Mouse (Mus musculus) kidney, adult 11 months (tissue): ENCODE results near the gene Rnpc3.
A peak's percentile ranks its signal among the peaks of the same experiment; 100 is the strongest.
"Not testable (repeated sequence)": the region's sequence is repeated elsewhere in the genome, so short reads cannot be mapped to it uniquely, and the experiment has no call there.

Source experiments
- DNase-seq: peaks from one replicate; pipeline ENCODE4 v3.0.0; 2022

The Rnpc3 gene

DNA sequence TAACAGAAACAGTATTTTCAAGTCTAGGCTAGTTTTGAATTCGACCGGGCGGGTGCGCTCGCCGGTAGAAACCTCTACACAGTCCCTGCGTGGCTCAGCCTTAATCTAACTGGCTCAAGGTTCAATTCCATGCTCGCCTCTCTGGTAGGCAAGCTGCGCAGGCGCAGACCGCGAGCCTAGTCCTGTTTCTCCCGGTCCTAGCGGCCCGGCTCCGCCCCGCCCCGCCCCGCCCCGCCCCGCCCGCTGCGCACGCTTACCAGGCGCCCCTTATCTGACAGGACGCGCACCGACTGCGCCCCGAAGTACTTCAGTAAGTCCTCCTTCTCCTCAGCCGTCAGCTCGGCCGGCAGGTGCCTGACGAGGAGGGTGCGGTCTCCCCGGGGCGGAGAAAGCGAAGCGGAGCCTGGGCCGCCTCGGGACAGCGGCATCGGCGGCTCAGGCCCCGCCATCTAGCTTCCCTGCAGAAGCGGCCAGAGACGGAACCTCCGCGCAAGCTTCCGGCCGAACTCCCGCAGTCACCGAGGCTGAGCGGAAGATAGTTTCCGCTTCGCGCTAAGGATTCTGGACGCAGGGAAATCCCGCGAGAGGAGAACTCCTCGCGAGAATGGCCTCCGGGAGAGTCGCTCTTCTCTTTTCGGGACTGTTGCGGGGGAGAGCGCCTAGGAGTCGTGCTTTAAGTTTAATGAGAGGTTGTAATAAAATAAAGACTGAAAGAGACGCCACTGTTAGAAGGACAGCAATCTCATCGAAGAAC is at the start of gene Rnpc3:
Gene Rnpc3, minus strand, starts transcription at position 544 of the 754 bp plus-strand sequence.
- DNase-seq, result peak; percentile 93

DNA sequence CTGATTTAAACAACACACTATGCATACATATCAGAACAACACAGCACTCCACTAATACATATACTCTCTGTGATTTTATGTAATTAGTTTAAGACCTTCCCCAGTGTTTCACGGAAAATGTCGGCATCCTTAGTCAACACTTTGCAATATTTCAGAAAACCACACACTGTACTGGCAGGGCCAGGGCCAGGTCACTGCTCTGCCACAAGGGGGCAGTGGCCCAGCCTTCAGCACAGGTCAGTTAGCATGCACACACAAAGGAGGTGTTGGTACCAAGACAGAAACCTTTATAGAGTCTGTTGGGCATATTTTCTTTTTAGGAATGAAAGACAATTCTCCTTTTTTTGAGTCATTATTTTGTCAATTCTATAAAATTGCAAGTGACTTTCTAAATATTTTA is 27.0 kb upstream of the Rnpc3 start:
- DNase-seq, result no peak

DNA sequence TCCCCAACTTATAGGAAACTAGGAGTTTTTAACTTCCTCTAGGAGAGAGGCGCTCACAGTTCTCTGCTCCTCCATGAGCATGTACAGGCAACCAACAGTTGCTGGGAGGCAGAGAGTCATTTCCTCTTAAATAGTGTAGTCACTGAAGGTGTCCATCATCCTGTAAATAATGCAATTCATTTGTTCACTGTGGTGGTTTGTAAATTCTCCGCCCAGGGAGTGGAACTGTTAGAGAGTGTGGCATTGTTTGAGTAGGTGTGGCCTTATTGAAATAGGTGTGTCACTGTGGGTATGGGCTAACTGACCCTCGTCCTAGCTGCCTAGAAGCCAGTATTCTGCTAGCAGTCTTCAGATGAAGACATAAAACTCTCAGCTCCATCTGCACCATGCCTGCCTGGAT is 24.4 kb upstream of the Rnpc3 start:
- DNase-seq, result no peak

DNA sequence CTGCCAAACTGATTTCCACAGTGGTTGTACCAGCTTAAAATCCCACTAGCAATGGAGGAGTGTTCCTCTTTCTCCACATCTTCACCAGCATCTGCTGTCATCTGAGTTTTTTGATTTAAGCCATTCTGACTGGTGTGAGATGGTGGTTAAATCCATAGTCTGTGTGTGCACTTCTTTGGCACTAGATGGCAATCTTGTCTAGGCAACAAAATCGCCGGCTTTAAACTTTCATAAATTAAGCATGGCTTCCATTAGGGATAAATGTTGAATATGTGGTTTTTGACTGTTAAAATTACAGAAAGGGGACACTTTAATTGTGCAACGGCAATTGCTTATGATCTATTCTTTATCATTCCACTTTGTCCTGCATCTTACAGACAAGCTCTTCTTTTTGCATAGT is 21.4 kb upstream of the Rnpc3 start:
- not testable (repeated sequence) for DNase-seq

DNA sequence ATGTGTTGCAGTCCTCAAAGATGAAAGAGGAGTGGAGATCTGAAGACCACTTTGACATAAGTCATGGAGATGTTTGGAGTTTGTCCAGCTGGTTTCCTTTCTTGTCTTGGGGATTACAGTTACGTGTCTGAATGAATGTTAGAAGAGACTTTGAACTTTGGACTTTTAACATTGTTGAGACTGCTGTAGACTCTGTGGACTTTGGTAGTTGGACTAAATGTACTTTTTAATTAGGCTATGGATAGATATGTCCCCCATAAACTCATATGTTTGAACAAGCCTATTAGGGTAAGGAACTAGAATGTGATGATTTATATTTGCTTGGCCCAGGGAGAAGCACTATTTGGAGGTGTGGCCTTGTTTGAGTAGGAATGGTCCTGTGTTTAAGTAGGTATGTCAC is 9.6 kb upstream of the Rnpc3 start:
- no peak for DNase-seq

DNA sequence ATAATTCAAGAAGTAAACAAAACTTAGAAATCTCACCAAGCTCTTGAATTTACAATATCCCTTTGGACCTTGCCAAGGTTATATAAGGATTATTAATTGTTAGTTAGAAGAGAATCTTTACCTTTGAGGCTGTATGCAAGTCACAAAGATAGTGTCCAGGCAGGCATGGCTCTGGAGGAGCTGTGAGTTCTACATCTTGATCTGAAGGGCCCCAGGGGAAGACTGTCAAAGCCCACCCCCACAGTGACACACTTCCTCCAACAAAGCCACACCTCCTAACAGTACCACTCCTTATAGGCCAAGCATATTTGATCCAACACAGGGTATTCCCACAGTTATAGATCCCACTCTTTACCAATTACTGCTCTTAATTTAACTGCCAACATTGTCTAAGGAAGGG is 4.3 kb upstream of the Rnpc3 start:
- no peak for DNase-seq

DNA sequence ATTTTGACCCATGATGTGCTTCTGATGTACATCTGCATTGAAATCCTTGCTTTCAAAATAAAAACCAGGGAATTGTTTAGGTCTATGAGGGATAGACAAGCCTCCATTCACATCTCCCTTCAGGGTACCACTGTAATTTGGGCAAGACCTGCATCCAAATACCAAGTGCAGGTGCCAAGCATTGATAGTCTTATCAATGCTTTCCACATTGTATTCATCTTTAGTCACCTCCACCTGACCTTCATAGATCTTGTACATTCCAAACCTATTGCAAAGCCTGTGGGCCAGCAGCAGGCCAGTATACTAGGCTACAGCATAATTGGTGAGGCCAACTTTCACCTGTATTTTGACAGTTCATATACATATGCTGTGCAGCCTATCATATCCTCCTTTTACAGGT is 1.7 kb upstream of the Rnpc3 start:
- no peak for DNase-seq

DNA sequence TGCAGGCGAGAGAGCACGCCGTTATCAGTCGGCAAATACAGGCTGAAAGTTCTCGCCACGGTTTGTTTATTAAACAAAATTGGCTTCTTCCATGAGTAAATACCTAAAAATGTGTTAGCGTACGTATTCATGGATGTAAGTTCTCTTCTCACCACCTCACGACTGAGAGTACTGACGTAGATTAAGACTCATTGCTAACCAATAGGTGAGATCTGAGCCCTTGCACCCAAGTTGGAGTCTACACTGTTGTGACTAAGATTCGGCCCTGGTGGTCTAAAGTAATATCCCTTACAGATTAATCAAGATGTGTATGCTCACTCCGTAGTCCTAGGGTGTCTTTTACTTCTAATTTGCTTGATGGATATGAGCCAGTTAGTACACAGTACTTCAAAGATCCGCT is 615 bp upstream of the Rnpc3 start:
- no peak for DNase-seq

DNA sequence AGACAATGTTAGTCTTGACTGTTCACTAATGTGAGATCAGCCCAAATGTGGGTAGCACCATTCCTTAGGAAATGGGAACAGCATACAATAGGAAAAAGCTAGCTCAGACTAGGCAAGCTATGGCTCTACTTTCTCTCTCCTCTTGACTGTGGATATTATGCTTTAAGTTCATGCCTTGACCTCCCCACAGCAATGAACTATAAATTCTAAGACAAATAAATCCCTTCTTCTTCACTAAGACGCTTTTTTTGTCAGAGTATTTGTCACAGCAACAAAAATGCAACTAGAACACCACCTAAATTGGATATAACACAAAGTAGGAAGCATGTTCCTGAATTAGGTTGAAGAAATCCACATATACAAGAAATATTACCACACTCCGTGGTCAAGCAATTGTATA is 23.4 kb downstream of the Rnpc3 start, which contains the start of gene Amy1:
Gene Amy1, minus strand, starts transcription at position 101 of the 400 bp plus-strand sequence.
- no peak for DNase-seq

DNA sequence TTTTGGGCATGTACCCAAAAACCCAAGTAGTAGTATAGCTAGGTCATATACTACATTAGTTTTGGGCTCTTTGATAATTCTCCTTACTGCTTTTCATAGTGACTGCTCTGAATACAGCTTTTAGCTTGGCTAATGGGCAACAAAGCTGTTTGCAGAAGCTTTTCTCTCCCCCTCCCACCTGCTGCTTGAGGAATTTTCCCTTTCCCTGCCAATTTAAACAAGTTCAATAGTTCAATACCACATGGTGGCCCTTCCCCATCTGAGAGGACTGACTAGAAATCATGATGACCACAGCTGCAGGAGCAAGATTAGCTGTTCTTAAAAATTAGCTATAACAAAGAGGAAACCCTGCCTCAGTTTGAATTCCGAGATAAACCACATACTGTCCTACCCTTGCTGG is 39.1 kb downstream of the Rnpc3 start:
- no peak for DNase-seq

DNA sequence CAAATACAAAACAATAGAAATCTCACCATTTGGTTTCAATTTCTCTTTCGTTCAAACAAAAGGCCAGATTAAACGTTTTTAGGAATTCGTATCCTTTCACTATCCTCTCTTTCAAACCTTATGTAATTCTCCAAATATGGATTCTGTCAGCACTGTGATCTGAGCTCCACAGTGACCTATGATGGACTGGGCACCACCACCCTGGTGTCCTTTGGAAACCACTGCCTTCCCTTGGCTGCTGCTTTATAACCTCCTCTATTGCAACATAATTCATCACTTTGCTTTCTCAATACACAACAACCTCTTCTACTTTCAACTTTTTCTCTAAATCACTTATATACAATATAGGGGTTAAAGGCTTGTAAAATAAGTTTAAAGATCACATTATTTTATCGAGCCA is 55.4 kb downstream of the Rnpc3 start:
- no peak for DNase-seq

DNA sequence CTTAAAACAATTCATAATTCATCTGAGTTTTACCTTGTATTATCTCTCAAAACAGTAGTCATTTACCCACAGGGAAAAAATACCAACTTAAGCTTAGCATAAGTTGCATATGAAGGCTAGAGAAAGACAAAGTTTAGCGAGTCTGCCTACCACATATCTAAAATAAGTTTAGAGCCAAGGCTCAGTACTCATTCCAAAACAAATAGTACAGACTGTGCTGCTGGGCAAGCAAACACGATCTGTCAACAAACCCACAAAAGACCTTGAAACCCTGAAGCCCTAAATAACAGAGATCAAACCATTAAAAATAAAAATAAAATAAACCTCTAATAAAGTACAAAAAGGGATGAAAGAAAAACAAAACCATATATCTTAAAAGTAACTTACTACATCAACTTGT is 55.8 kb downstream of the Rnpc3 start:
- no peak for DNase-seq

DNA sequence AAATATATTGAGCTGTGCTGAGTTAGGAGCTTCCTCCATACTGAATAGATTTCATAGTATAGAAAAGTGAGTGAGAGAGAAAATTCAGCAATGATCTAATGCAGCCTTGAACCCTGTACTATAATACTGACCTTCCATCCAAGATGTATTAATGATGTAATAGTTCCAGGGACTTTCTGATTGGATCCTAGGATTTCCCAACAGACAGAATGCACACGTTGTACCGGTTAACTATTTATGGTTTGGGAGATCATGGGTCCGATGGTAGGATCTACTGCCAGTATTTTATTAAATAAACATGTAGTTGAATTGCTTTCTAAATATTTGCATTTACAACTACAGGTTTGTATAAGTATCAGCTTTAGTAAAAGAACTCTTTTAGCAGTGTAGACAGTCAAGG is 57.8 kb downstream of the Rnpc3 start:
- no peak for DNase-seq
